Mouse (Mus musculus): Measurements from ENCODE around the gene Strn4.

Strn4 gene

GRCm38 (mm10) chr7:16815351-16815941, at the start of gene Strn4:
Strn4 (plus strand) TSS chr7:16815889.
- peak; percentile 46 to 50 for DNase-seq (ENCODE audit: low spot score in 2 of 2)

DNA sequence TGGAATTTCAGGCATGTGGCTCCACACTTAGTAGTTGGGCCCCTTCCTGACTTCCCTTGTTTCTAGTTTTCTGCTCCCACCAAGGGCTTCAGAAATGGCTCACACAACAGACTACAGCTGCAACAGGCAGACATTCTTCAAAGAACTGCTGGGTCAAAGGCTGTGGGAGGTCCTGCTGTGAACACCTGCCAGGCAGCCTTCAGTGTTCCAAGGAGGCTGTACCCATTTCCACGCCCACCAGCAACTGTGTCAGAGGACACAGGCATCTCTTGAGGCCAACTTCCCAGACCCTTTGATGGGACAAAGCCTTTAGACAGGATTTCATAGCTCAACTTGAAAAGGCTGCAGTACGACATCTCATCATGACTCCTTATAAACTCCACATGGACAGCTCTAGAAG, 49.2 kb upstream of the Strn4 start:
- no peak for DNase-seq (ENCODE audit: low spot score in 2 of 2)

GRCm38 (mm10) chr7:16775888-16776287, 39.8 kb upstream of the Strn4 start:
- no peak for DNase-seq (ENCODE audit: low spot score in 2 of 2)

DNA sequence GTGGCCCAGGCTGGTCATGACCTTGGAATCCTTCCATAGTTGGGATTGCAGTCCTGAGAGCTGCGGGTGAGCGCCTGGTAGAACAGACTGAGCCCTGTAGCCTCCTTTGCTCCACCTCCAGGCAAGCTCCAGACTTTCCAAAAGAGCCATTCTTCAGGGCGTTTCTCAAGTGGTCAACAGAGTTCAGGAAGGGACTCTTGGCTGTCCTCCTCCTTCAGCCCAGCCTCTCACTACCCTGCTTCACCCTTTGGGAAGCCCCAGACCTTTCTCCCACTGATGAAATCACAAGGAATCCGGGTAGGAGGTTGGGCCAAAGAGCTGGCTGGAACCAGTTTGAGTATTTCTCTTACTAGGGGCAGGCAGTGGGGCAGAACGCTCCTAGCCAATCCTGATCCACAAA, 35.6 kb upstream of the Strn4 start:
- DNase-seq (ENCODE audit: low spot score in 2 of 2) = no peak

DNA sequence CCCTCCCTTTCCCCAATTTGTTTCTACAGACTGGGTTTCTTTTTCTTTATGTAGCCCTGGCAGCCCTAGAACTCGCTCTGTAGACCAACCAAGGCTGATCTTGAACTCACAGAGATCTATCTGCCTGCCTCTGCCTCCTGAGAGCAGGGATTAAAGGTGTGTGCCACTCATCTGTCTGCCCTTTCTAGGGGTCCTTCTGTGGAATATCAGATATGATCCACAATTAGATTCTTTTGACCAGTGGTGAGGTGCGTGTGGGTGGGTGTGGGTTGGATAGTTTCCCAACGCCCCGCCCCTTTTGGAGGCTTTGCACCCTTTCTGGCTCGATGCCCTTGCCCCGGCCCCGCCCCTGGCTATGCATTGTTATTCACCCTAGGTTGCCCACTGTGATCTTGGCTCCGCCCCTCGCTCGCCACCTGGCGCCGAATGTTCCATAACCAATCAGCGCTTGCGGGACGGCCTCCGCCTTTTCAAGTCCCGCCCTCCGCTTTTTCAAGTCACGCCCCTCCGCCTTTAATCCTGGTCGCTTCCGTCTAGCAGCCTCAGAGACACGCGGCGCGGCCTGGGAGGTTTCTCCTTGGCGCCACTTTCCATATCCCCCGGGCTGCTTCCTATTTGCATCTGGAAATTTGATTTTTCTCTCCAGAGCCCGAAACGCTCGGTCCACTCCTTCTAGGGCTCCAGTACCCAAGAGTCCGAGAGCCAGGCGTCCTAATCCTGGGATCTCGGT, 34.7 kb upstream of the Strn4 start, which contains the start of gene Slc1a5:
Gene Slc1a5 (plus strand): TSS at position 516 of the 730 bp plus-strand sequence.
- peak; percentile 45 to 60 for DNase-seq (ENCODE audit: low spot score in 2 of 2)

- DNase-seq (ENCODE audit: low spot score in 2 of 2) = no peak
Measured at GRCm38 (mm10) chr7:16781555-16781815, 34.2 kb upstream of the Strn4 start.

DNA sequence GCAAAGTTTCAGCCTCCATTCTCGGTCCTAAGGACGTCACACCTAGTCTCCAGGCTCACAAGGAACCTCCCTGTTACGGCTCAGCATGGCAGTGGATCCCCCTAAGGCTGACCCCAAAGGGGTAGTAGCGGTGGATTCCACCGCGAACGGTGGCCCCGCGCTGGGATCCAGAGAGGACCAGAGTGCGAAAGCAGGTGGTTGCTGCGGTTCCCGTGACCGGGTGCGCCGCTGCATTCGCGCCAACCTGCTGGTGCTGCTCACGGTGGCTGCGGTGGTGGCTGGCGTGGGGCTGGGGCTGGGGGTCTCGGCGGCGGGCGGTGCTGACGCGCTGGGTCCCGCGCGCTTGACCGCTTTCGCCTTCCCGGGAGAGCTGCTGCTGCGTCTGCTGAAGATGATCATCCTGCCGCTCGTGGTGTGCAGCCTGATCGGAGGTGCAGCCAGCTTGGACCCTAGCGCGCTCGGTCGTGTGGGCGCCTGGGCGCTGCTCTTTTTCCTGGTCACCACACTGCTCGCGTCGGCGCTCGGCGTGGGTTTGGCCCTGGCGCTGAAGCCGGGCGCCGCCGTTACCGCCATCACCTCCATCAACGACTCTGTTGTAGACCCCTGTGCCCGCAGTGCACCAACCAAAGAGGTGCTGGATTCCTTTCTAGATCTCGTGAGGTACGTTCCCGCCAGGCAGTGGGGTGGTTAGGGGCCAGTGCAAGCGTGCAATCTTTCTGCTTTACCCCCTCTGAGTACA, 33.7 kb upstream of the Strn4 start:
- DNase-seq (ENCODE audit: low spot score in 2 of 2) = no peak

GRCm38 (mm10) chr7:16782555-16783125, 33.0 kb upstream of the Strn4 start:
- no peak for DNase-seq (ENCODE audit: low spot score in 2 of 2)

DNA sequence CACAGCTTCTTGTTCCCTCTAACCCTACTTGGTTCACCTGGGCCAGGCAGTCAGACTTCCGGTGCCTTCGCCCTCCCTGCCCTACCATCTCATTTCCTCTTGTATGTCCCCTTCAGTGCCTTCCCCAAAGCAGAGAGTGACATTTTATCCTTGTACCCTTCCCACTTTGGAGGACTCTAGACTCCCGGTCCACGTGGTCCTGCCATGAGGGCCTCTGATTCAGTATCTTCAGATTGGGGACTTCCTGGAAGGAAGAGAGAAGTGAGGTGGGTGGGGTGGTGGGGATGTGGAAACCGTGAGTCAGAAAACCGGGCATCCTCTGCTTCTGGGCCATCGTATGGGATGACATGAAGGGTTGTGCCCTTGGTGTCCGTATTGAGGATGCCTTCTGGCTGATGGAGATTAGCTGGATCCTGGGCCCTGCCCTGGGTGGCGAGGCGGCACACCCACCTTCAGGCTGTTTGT, 32.4 kb upstream of the Strn4 start:
- no peak for DNase-seq (ENCODE audit: low spot score in 2 of 2)

DNA sequence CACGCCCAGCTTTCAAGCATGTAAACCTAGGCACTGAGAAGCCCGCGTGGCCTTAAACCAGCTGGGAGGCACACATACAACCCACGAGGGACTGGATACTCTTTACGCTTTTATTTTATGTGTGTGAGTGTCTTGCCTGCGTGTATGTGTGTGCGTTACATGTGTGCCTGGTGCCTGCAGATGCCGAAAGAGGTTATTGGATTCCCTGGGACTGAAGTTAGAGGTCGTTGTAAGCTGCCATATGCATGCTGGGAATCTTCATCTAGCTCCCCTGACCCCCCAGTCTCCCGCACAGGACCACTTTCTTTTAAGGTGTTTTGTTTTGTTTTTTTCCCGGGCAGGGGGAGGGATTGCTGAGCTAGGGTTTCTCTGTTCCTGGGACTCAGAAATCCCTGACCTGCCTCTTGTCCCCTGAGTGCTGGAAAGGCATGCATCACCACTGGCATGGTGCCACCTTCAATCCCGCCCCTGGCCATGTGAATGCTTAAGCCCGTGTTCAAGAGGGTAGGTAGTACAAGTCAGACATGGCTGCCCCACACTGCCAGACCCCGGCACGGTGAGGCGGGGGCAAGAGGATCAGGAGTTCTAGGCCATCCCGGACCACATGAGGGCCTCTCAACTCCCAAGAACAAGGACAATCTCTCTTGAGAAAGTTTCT, 31.8 kb upstream of the Strn4 start:
- DNase-seq (ENCODE audit: low spot score in 2 of 2) = no peak

DNA sequence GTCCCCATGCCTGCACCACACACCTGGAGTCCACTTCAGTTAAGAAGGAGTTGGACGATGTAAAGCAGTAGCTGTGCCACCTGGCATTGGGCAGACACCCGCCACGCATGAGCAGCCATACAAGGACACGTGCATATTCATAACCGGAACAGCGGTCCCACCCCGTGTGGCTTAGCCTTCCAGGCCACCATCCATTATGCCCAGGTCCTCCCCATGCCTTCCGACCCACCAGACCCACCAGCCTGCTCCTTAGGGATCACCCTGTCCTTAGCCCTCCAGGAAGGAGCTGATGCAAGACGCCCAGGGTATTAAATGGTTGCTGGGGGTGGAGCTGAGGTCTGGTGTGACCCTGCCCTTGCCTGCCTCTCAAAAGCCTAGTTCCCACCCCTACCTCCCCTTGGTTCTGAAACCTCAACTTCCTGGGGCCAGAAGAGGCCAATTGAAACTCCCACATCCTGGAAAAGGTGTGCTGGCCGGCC, 31.2 kb upstream of the Strn4 start:
- no peak for DNase-seq (ENCODE audit: low spot score in 2 of 2)

DNA sequence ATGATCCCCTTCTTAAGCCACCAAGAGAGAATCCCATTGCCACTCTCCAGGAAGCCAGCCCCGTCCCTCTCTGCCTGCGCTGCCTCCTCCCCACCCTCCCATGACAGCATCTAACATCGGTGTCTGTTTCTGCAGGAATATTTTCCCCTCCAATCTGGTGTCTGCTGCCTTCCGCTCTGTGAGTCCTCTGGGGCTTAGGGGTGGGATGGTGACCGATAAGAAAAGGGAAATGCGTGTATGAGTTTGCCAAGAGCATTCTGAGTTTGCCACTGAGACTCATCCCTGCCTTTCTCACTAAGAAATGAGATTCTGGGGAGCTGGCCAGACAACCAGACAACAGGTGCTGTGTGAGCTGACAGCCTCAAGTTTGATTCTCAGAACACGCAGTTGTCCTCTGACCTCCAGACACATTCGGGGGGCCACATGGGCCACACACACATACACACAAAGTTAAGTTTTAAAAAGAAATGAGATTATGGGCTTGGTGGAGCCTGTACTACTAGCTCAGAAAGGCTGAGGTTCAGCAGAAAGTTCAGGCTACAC, 30.1 kb upstream of the Strn4 start:
- no peak for DNase-seq (ENCODE audit: low spot score in 2 of 2)

GRCm38 (mm10) chr7:16792316-16792715, 23.4 kb upstream of the Strn4 start:
- DNase-seq (ENCODE audit: low spot score in 2 of 2) = no peak

DNA sequence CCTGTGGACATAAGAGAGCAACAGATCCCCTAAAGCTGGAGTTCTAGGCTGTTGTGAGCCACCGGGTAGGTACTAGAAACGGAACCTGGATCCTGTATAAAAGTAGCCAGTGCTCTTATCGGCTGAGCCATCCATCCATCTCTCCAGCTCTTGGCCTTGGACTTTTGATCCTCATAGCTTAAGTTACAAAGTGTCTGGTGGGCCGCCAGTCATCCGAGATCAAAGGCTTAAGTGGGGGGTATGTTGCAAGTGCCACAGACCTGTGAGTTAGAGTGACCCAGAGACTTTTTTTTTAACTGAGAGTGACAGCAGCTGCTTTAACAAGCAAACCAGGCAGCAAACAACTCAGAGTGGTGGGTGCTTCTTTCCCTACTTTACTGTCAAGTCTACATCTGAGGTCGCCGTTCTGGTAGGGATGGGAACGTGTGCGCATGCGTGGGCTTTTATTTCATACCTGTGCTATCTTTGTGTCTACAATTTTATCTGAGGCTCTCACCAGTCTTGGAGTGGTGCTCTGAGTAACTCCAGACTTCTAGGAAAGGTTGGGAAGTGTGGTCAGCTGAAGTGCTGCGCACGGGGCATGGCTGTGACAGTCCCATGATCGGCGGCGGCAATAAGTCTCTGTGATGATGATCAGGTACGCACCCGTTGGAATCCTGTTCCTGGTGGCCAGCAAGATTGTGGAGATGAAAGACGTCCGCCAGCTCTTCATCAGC, 22.5 kb upstream of the Strn4 start:
- no peak for DNase-seq (ENCODE audit: low spot score in 2 of 2)

DNA sequence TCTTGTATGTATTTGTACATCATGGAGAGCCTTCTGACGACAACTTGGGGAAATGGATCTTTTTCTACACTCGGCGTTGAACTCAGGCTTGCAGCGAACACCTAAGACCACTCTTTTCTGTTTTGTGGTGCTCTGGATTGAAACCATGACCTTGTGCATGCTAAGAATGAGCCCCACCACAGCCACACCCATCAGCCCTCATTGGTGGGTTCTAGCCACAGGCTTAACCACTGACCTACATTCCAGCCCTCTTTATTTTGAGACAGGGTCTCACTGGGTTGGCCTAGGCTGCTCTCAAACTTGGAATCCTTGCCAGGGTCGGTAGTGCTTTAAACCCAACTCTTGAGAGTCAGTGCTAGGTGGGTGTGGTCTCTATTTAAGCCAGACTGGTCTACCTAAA, 20.8 kb upstream of the Strn4 start:
- no peak for DNase-seq (ENCODE audit: low spot score in 2 of 2)

- DNase-seq (ENCODE audit: low spot score in 2 of 2) = no peak
Measured at GRCm38 (mm10) chr7:16804409-16805028, 11.2 kb upstream of the Strn4 start.

- no peak for DNase-seq (ENCODE audit: low spot score in 2 of 2)
Measured at GRCm38 (mm10) chr7:16807936-16808335, 7.8 kb upstream of the Strn4 start.

DNA sequence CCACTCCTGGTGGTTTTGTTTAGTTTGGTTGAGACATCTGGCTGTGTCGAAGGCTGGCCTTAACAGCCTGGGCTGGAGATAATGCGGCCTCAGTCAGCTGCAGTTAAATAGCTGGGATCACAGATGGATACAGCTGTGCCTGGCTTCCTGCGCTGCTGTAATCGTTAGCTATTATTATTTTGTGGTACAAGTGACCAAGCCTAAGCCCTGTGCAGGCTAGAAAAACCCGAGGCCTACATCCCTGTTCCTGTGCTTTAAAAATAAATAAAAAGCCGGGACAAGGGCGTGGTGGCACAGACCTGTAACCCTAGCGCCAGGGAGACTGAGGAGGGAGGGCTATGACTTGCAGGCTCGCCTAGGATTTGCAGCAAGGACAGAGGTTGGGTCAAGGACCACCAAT, 7.0 kb upstream of the Strn4 start:
- no peak for DNase-seq (ENCODE audit: low spot score in 2 of 2)

DNA sequence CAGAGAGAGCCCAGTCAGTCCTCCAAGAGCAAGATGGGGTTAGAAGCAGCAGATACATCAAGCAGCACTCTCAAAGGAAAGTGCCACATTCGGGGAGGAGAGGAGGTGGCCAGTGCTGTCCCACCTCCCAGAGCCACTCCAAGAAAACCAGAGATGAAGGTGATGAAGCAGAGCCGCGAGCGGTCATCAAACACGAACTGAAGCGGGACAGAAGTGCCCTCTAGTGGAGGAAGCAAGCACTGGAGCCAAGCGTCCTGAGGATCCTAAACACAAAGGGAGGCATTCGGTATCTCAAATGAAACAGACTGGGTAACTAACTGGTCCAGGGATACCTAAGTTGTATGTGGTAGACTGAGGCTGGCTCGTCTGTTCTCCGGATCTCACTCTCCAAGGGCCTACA, 6.0 kb upstream of the Strn4 start:
- peak; percentile 74 to 85 for DNase-seq (ENCODE audit: low spot score in 2 of 2)

DNA sequence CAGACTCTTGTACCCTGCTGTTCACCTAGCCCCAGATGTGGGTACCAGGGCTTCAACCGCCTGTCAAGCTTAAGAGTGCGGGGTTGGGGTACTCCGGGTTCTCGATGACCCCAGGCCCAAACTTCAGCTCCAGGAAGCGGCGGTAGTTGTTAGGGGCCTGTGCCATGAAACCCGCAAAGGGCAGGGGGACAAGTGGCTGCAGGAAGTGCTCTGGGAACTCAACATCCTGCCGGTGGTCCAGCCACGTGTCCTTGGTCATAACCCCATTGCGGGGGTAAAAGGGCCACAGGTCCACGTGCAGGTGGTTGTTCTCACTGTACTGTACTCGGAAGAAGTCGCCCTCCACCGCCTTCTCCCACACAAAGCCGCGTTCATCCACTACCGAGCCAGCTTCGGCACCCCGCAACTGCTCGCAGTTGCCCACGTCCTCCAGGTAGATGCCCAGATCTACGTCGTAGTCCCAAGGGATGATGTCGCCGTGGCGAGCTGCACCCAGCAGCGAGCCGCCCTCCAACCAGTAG, 5.2 kb upstream of the Strn4 start:
- DNase-seq (ENCODE audit: low spot score in 2 of 2) = no peak

Data from frontal cortex, postnatal 36 days (tissue).